Mouse (Mus musculus) ES-CJ7 (cell line): ENCODE results near the gene Crat.
"Not testable (repeated sequence)": the region's sequence is repeated elsewhere in the genome, so short reads cannot be mapped to it uniquely, and the experiment has no call there.

Experiments
- DNase-seq: peaks from one replicate; pipeline ENCODE4 v3.0.0; 2011; ENCODE audit warnings: low read depth, low spot score

Gene Crat

GRCm38 (mm10) chr2:30440701-30441517, 25.3 kb upstream of the Crat start:
- DNase-seq, result peak; percentile 89

GRCm38 (mm10) chr2:30440211-30440700, 24.6 kb upstream of the Crat start:
- DNase-seq, result no peak

GRCm38 (mm10) chr2:30439631-30440030, 24.0 kb upstream of the Crat start:
- DNase-seq, result no peak

GRCm38 (mm10) chr2:30437791-30438190, 22.2 kb upstream of the Crat start:
- no peak for DNase-seq

- DNase-seq, result no peak
Observed at GRCm38 (mm10) chr2:30436809-30437208, 21.2 kb upstream of the Crat start.

- peak; percentile 57 for DNase-seq
Observed at GRCm38 (mm10) chr2:30436156-30436545, 20.5 kb upstream of the Crat start.

GRCm38 (mm10) chr2:30435326-30436155, 19.9 kb upstream of the Crat start:
- peak; percentile 70 for DNase-seq

GRCm38 (mm10) chr2:30429156-30429555, 13.5 kb upstream of the Crat start:
- no peak for DNase-seq

GRCm38 (mm10) chr2:30421432-30421831, 5.8 kb upstream of the Crat start:
- no peak for DNase-seq

- DNase-seq, result no peak
Observed at GRCm38 (mm10) chr2:30419112-30419511, 3.5 kb upstream of the Crat start.

- no peak for DNase-seq
Observed at GRCm38 (mm10) chr2:30418259-30418658, 2.6 kb upstream of the Crat start.

GRCm38 (mm10) chr2:30417595-30418165, 2.1 kb upstream of the Crat start:
- DNase-seq, result no peak

GRCm38 (mm10) chr2:30417154-30417553, 1.5 kb upstream of the Crat start:
- not testable (repeated sequence) for DNase-seq

- DNase-seq, result no peak
Observed at GRCm38 (mm10) chr2:30416649-30416965, 994 bp upstream of the Crat start.

GRCm38 (mm10) chr2:30415936-30416648, 479 bp upstream of the Crat start, which contains the start of gene Ptpa:
Ptpa (plus strand) TSS chr2:30416039.
- peak; percentile 89 for DNase-seq

- no peak for DNase-seq
Observed at GRCm38 (mm10) chr2:30414681-30415080, 932 bp downstream of the Crat start.

GRCm38 (mm10) chr2:30414101-30414500, 1.5 kb downstream of the Crat start:
- DNase-seq, result no peak

- no peak for DNase-seq
Observed at GRCm38 (mm10) chr2:30413038-30413973, 2.3 kb downstream of the Crat start.

GRCm38 (mm10) chr2:30409454-30410176, 6.0 kb downstream of the Crat start:
- DNase-seq, result no peak
